Mouse (Mus musculus) olfactory bulb, adult 2 months (tissue): Measurements from ENCODE around the gene Olfr639. TPM values are rescaled to one million over a fixed set of nuclear protein-coding genes. Genes with fewer than 3 reads are reported as not detected.
"Not testable (repeated sequence)": the region's sequence is repeated elsewhere in the genome, so short reads cannot be mapped to it uniquely, and the experiment has no call there.

ENCODE experiments used
- H3K27ac ChIP-seq: fragments of 200-500 bp; 2 replicates; pipeline ENCODE4 v1.5.1; 2012; ENCODE audit warnings: low read depth, low read length; ENCODE audit not compliant: insufficient read depth
- H3K4me1 ChIP-seq: fragments of 200-500 bp; 2 replicates; pipeline ENCODE4 v1.6.1; 2012; ENCODE audit warnings: low read length; ENCODE audit not compliant: control insufficient read depth, insufficient read depth
- H3K4me3 ChIP-seq: fragments of 200-500 bp; 2 replicates; pipeline ENCODE4 v1.5.1; 2012; ENCODE audit warnings: mild to moderate bottlenecking, low read depth, low read length, moderate library complexity; ENCODE audit not compliant: insufficient read depth
- CTCF ChIP-seq: fragments of 200-500 bp; IDR thresholded peaks from 2 replicates; pipeline ENCODE4 v1.5.1; 2012; ENCODE audit warnings: low read depth, mild to moderate bottlenecking, low read length, moderate library complexity; ENCODE audit not compliant: insufficient read depth
- POLR2A ChIP-seq: fragments of 200-500 bp; IDR thresholded peaks from 2 replicates; pipeline ENCODE4 v1.6.1; 2012; ENCODE audit warnings: mild to moderate bottlenecking, low read depth, low read length, moderate library complexity; ENCODE audit not compliant: insufficient read depth
- WGBS: fragments of 180-500 bp; shearing (Covaris S2); methylation state at CpG from one replicate; pipeline ENCODE4 v1.1.7; 2018; 5-methylcytosine and 5-hydroxymethylcytosine counted together
- polyA plus RNA-seq: library from polyadenylated mRNA; stranded (reverse); fragments of >200 nt; gene quantifications from 2 replicates; pipeline ENCODE4 v1.2.4, GENCODE M21; 2012; ENCODE audit warnings: low replicate concordance; ENCODE audit not compliant: missing spikeins, insufficient read depth, insufficient read length

The Olfr639 gene
- polyA plus RNA-seq, 1 experiment: not detected

DNA sequence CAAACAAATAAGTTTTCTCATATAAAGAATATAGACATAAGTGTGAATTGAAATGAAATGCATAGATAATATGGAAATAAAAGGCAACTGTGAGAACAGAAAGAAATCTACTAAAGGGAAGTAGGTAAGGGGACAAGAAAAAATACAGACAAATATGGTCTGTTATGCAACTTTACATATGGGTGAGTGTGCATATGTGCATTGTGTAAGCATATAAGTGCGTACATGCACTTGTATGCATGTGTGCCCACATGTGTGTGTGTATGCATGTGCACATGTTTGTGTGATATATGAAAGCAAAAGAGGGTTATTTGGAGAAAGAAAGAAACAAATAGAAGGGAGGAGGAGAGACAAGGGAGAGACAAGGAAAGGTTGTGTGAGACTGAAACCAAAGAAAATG is 1.9 kb upstream of the Olfr639 start:
- Histone ChIP-seq H3K4me1 (no peaks in the 10 kb centered on the region), H3K27ac (no peak overlapping the region), H3K4me3 (no peak overlapping the region)
- WGBS: 88% methylated on average over 1 of the region's 1 CpGs
- TF ChIP-seq CTCF: no peak
- no peak for TF ChIP-seq POLR2A

DNA sequence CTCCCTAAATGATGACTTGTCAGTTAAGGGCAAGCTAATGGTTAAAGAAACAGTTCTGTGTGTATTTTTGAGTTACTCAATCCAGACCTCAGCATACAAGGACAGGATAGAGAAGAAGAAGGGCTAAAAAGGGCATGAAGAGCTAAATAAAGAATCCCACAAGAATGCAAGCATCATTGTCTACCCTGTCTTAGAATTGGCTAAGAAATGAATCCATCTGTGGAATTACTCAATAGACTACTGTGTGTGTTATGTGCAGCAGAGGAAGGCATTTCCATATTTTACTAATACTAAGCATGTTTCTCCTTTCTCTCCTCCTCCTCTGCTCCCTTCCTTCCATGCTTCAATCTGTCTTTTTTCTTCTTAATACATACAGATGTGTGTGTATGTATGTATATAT is 18.0 kb downstream of the Olfr639 start:
- TF ChIP-seq CTCF (no peak), POLR2A (no peak)
- Histone ChIP-seq H3K4me3 (no peak overlapping the region), H3K4me1 (no peaks in the 10 kb centered on the region), H3K27ac (no peak overlapping the region)

DNA sequence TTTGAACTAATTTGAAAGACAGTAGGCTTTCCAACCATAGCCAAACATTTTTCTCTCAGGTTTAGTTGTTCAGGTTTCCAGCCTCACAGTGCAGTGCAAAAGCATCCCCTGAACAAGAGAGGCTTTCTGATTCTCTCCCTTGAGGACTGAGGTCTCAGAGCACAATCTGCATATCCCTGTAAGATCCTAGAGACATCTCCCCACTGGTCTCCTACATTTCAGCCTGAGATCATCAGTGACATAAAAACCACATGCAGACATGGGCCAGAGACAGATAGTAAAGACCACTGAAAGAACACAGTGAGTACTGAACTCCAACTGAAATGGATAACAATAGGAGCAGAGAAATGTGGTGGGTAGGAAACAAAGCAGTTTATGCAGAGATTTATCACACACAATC is 18.7 kb downstream of the Olfr639 start, which contains the start of gene Olfr638:
Gene Olfr638, plus strand, starts transcription at position 301 of the 400 bp plus-strand sequence.
- Histone ChIP-seq H3K27ac (no peak within 1 kb of the TSS), H3K4me1 (no peaks in the 10 kb centered on the region), H3K4me3 (no peak within 1 kb of the TSS)
- TF ChIP-seq CTCF (no peak), POLR2A (no peak)

DNA sequence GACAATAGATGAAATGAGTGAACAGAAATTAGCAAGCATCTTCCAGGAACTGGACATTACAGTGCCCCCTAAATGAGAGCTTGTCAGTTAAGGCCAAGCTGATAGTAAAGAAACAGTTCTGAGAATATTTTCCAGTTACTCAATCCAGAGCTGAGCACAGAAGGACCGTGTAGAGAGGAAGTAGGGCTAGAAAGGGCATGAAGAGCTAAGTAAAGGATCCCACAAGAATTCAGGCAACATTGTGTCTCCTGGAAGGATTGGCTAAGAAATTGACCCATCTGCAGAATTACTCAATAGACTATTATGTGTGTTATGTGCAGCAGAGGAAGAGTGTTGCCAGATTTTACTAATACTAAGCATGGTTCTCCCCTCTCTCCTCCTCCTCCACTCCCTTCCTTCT is 45.3 kb downstream of the Olfr639 start:
- 66% methylated on average over 1 of the region's 1 CpGs for WGBS

DNA sequence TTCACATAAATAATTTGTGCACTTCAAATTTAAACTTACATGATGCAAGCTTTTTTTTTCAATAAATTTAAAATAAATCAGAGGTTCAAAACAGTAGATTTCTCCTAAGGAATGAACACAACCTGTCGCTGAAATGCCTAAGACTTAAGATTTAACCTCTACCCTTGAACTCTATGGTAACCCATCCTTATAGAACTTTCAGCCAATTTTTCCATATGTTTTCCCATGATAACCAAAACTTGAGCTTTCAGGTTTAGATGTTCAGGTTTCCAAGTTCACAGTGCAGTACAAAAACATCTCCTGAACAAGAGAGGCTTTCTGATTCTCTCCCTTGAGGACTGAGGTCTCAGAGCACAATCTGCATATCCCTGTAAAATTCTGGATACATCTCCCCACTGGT is 46.3 kb downstream of the Olfr639 start, which contains the start of gene Olfr635:
Gene Olfr635, plus strand, starts transcription at position 301 of the 400 bp plus-strand sequence.
- Histone ChIP-seq H3K4me1 (no peaks in the 10 kb centered on the region), H3K27ac (no peak within 1 kb of the TSS), H3K4me3 (no peak within 1 kb of the TSS)
- no peak for TF ChIP-seq CTCF
- TF ChIP-seq POLR2A: no peak
- 73% methylated on average over 1 of the region's 1 CpGs for WGBS

More for the DNA sequence above, 45.3 kb downstream of the Olfr639 start:
- Histone ChIP-seq H3K4me3 (no peak overlapping the region), H3K4me1 (no peaks in the 10 kb centered on the region), H3K27ac (no peak overlapping the region)
- TF ChIP-seq POLR2A (no peak), CTCF (no peak)

DNA sequence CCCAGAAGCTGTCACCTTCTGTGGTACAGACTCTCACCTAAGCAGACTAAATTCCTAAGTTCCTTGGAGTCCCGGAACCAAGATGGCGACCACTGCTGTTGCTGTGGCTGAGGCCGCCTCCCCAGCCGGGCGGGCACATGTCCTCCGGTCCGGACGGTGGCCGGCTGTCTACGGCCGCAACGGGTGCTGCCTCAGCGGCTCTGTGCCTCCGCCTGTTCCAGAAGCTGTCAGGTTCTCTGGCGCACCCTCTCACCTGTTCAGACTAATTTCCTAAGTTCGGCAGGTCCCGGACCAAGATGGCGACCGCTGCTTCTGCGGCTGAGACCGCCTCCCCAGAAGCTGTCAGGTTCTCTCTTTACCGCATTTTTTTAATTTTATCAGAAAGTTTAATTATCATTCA is 50.2 kb downstream of the Olfr639 start:
- not testable (repeated sequence) for H3K4me3 ChIP-seq, H3K4me1 ChIP-seq, H3K27ac ChIP-seq
- 96% methylated on average over 22 of the region's 22 CpGs for WGBS

Other genes starting within 250 kb of the Olfr639 start
- gene Olfr69, start 245.7 kb downstream of the Olfr639 start, polyA plus RNA-seq: not detected in 2 replicates
- gene Olfr68, start 237.6 kb downstream of the Olfr639 start, polyA plus RNA-seq: not detected in 2 replicates
- gene Olfr67, start 225.5 kb downstream of the Olfr639 start, polyA plus RNA-seq: not detected in 2 replicates
- gene Hbb-bt, start 203.3 kb downstream of the Olfr639 start, polyA plus RNA-seq: not detected in 2 replicates
- not detected in 2 replicates for gene Hbb-bs, start 189.2 kb downstream of the Olfr639 start, polyA plus RNA-seq
- gene Hbb-bh2, start 176.8 kb downstream of the Olfr639 start, polyA plus RNA-seq: not detected in 2 replicates
- not detected in 2 replicates for gene Hbb-bh1, start 174.1 kb downstream of the Olfr639 start, polyA plus RNA-seq
- not detected in 2 replicates for gene Hbb-y, start 164.1 kb downstream of the Olfr639 start, polyA plus RNA-seq
- not detected in 2 replicates for gene Olfr66, start 131.1 kb downstream of the Olfr639 start, polyA plus RNA-seq
- not detected in 2 replicates for gene Olfr64, start 122.8 kb downstream of the Olfr639 start, polyA plus RNA-seq
- gene Olfr65, start 113.8 kb downstream of the Olfr639 start, polyA plus RNA-seq: not detected in 2 replicates
- not detected in 2 replicates for gene Olfr631, start 88.5 kb downstream of the Olfr639 start, polyA plus RNA-seq
- not detected in 2 replicates for gene Olfr632, start 83.0 kb downstream of the Olfr639 start, polyA plus RNA-seq
- not detected in 2 replicates for gene Olfr633, start 72.9 kb downstream of the Olfr639 start, polyA plus RNA-seq
- not detected in 2 replicates for gene Olfr635, start 46.2 kb downstream of the Olfr639 start, polyA plus RNA-seq
- gene Olfr638, start 18.6 kb downstream of the Olfr639 start, polyA plus RNA-seq: not detected in 2 replicates
- gene Olfr640, start 8.3 kb upstream of the Olfr639 start, polyA plus RNA-seq: not detected in 2 replicates
- gene Olfr641, start 18.1 kb upstream of the Olfr639 start, polyA plus RNA-seq: not detected in 2 replicates
- not detected in 2 replicates for gene Olfr642, start 35.4 kb upstream of the Olfr639 start, polyA plus RNA-seq
- not detected in 2 replicates for gene 4930516K23Rik, start 44.1 kb upstream of the Olfr639 start, polyA plus RNA-seq
- gene Olfr644, start 54.6 kb upstream of the Olfr639 start, polyA plus RNA-seq: not detected in 2 replicates
- gene Olfr645, start 68.2 kb upstream of the Olfr639 start, polyA plus RNA-seq: not detected in 2 replicates
- not detected in 2 replicates for gene Olfr646, start 87.6 kb upstream of the Olfr639 start, polyA plus RNA-seq
- not detected in 2 replicates for gene Ubqln5, start 112.5 kb upstream of the Olfr639 start, polyA plus RNA-seq
- not detected in 2 replicates for gene Olfr643, start 120.1 kb upstream of the Olfr639 start, polyA plus RNA-seq
- gene Ubqln3, start 126.0 kb upstream of the Olfr639 start, polyA plus RNA-seq: not detected in 2 replicates
- gene Ubqlnl, start 133.3 kb upstream of the Olfr639 start, polyA plus RNA-seq: not detected in 2 replicates
- gene Olfm5, start 147.5 kb upstream of the Olfr639 start, polyA plus RNA-seq: not detected in 2 replicates
- gene Olfr648, start 166.1 kb upstream of the Olfr639 start, polyA plus RNA-seq: not detected in 2 replicates
- not detected in 2 replicates for gene Olfr649, start 178.7 kb upstream of the Olfr639 start, polyA plus RNA-seq
- gene Trim6, start 201.5 kb upstream of the Olfr639 start, polyA plus RNA-seq: not detected in 2 replicates
- not detected in 2 replicates for gene Trim34a, start 227.2 kb upstream of the Olfr639 start, polyA plus RNA-seq